Mouse (Mus musculus) G1E (cell line): ENCODE results near the gene Gosr1. TPM values are rescaled to one million over a fixed set of nuclear protein-coding genes. Genes with fewer than 3 reads are reported as not detected.
"Not testable (repeated sequence)": the region's sequence is repeated elsewhere in the genome, so short reads cannot be mapped to it uniquely, and the experiment has no call there.

Experiments
- ATAC-seq: 2 replicates; pipeline ENCODE4 v1.8.0; 2016; ENCODE audit warnings: mild to moderate bottlenecking; ENCODE audit not compliant: insufficient number of reproducible peaks, poor library complexity, low FRiP score, severe bottlenecking; ENCODE audit errors: extremely low read depth
- DNase-seq: peaks from one replicate; pipeline ENCODE4 v3.0.0; 2012; ENCODE audit warnings: low spot score
- H3K27me3 ChIP-seq: 2 replicates; pipeline ENCODE4 v1.6.1; 2012; ENCODE audit warnings: mild to moderate bottlenecking, low read length, inconsistent platforms; ENCODE audit not compliant: insufficient read depth
- H3K36me3 ChIP-seq: replicated peaks from 2 replicates; pipeline ENCODE3; 2012; ENCODE audit warnings: mild to moderate bottlenecking, inconsistent platforms
- H3K4me1 ChIP-seq: 2 replicates; pipeline ENCODE4 v1.6.1; 2012; ENCODE audit warnings: low read depth, low read length, inconsistent platforms, mixed read lengths; ENCODE audit not compliant: insufficient read depth
- H3K4me3 ChIP-seq: 2 replicates; pipeline ENCODE4 v1.5.1; 2012; ENCODE audit warnings: low read depth, mild to moderate bottlenecking, inconsistent platforms, low read length, moderate library complexity, mixed read lengths
- H3K9me3 ChIP-seq: replicated peaks from 2 replicates; pipeline ENCODE4 v1.6.1; 2012; ENCODE audit warnings: inconsistent platforms
- CTCF ChIP-seq: IDR thresholded peaks from 2 replicates; pipeline ENCODE4 v1.5.1; 2012; ENCODE audit warnings: low read depth, low read length, inconsistent platforms, mixed read lengths
- GATA1 ChIP-seq: IDR thresholded peaks from 2 replicates; pipeline ENCODE4 v1.6.1; 2012; ENCODE audit warnings: borderline replicate concordance, low read length, inconsistent platforms, mixed read lengths
- GATA2 ChIP-seq: IDR thresholded peaks from 2 replicates; pipeline ENCODE4 v1.6.1; 2012; ENCODE audit warnings: low read depth, low read length, inconsistent platforms, borderline replicate concordance
- POLR2AphosphoS5 ChIP-seq: IDR thresholded peaks from 2 replicates; pipeline ENCODE4 v1.6.1; 2012; ENCODE audit warnings: low read depth, low read length, inconsistent platforms; ENCODE audit not compliant: insufficient replicate concordance
- TAL1 ChIP-seq: conservative IDR thresholded peaks from 2 replicates; pipeline ENCODE4 v1.6.1; 2012; ENCODE audit warnings: low read depth, low read length, inconsistent platforms, mixed read lengths
- polyA plus RNA-seq: library from polyadenylated mRNA; stranded (reverse); fragments of >175 nt; gene quantifications from 2 replicates; pipeline ENCODE4 v1.2.3, GENCODE M21; 2012
- total RNA-seq, 2 experiments: library from RNA; stranded (forward) in 1 of 2; stranded (reverse) in 1 of 2; fragments of 200-1000 nt in 1 of 2; fragments of >200 nt in 1 of 2; fragmentation: Nextera tagmentation in 1 of 2; gene quantifications; 2 replicates each; pipeline ENCODE4 v1.2.3; 2014 to 2017

Gosr1 gene
- total and polyA plus RNA-seq, 3 experiments: 2.7 to 52.7 (median 39.0) TPM

DNA sequence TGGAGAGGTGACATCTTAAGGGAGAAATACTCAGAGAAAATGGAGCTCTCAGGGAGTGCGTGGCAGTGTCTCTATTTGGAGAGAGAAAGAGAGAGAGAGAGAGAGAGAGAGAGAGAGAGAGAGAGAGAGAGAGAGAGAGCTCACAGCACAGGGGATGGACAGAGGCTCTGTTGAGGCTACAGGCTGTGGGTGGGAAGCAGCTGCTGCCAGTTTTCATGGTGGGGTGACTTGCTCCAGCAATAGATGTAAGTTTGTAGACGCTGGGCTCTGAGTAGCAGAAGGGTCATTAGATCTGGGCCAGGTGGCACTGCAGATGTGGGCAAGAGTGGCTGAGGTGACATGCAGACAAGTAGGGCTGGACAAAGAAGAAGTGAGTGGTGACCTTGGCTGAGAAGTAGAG, 77.8 kb downstream of the Gosr1 start:
- Histone ChIP-seq H3K4me3 (no peak overlapping the region), H3K27me3 (peaks cover 8% of the 10 kb centered on the region; the same call in 1 of the 2 replicates), H3K9me3 (no peaks in the 10 kb centered on the region), H3K4me1 (no peaks in the 10 kb centered on the region), H3K36me3 (no peaks in the 10 kb centered on the region)
- TF ChIP-seq GATA2 (no peak), TAL1 (no peak), CTCF (no peak), POLR2AphosphoS5 (no peak), GATA1 (no peak)
- DNase-seq (no peak), ATAC-seq (no peak)

DNA sequence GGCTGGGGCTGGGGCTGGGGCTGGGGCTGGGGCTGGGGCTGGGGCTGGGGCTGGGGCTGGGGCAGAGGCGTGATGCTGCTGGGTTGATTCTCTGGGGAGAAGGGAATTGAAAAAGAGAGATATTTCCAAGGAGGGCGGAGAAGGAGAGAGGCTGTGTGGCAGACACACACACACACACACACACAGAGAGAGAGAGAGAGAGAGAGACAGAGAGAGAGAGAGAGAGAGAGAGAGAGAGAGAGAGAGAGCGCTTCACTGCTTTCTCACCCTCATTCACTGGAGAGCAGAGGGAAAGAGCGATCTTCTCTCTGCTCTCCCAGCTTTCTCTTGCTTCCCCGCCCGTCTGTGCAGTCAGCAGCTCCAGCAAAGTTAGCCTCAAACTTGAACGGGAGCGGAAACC, 83.9 kb downstream of the Gosr1 start, which contains the start of gene Trarg1:
Gene Trarg1, plus strand, starts transcription at position 301 of the 400 bp plus-strand sequence.
- H3K9me3 ChIP-seq, ATAC-seq, H3K4me3 ChIP-seq, H3K4me1 ChIP-seq, DNase-seq, H3K36me3 ChIP-seq: not testable (repeated sequence)
- peaks cover 14% of the 10 kb centered on the region for H3K27me3 ChIP-seq

Other genes starting within 250 kb of the Gosr1 start
- not detected in 2 replicates for gene Abr, start 141.3 kb downstream of the Gosr1 start, total RNA-seq (2014; fragmentation: Nextera tagmentation)
- 0.35 and 0.82 TPM in 2 replicates for gene Abr, start 141.3 kb downstream of the Gosr1 start, total RNA-seq (2017)
- not detected in 2 replicates for gene Abr, start 141.3 kb downstream of the Gosr1 start, polyA plus RNA-seq
- not detected in 2 replicates for gene Bhlha9, start 91.1 kb downstream of the Gosr1 start, total RNA-seq (2014; fragmentation: Nextera tagmentation)
- gene Bhlha9, start 91.1 kb downstream of the Gosr1 start, total RNA-seq (2017): not detected in 2 replicates
- not detected in 2 replicates for gene Bhlha9, start 91.1 kb downstream of the Gosr1 start, polyA plus RNA-seq
- not detected in 2 replicates for gene Trarg1, start 83.8 kb downstream of the Gosr1 start, total RNA-seq (2014; fragmentation: Nextera tagmentation)
- 0.12 and 0.16 TPM in 2 replicates for gene Trarg1, start 83.8 kb downstream of the Gosr1 start, total RNA-seq (2017)
- gene Trarg1, start 83.8 kb downstream of the Gosr1 start, polyA plus RNA-seq: not detected in 2 replicates
- gene Cpd, start 83.4 kb upstream of the Gosr1 start, total RNA-seq (2014; fragmentation: Nextera tagmentation): 421 and 456 TPM in 2 replicates
- 152 and 167 TPM in 2 replicates for gene Cpd, start 83.4 kb upstream of the Gosr1 start, total RNA-seq (2017)
- gene Cpd, start 83.4 kb upstream of the Gosr1 start, polyA plus RNA-seq: 49.7 and 52.1 TPM in 2 replicates
- not detected in 2 replicates for gene Tmigd1, start 138.6 kb upstream of the Gosr1 start, total RNA-seq (2014; fragmentation: Nextera tagmentation)
- 0.38 TPM in 1 of 2 replicates, not detected in the other for gene Tmigd1, start 138.6 kb upstream of the Gosr1 start, total RNA-seq (2017)
- not detected in 2 replicates for gene Tmigd1, start 138.6 kb upstream of the Gosr1 start, polyA plus RNA-seq
- gene Blmh, start 161.2 kb upstream of the Gosr1 start, total RNA-seq (2014; fragmentation: Nextera tagmentation): 150 and 173 TPM in 2 replicates
- gene Blmh, start 161.2 kb upstream of the Gosr1 start, total RNA-seq (2017): 304 and 320 TPM in 2 replicates
- 22.7 and 23.4 TPM in 2 replicates for gene Blmh, start 161.2 kb upstream of the Gosr1 start, polyA plus RNA-seq
- gene Slc6a4, start 235.0 kb upstream of the Gosr1 start, total RNA-seq (2014; fragmentation: Nextera tagmentation): not detected in 2 replicates
- gene Slc6a4, start 235.0 kb upstream of the Gosr1 start, total RNA-seq (2017): 0.12 and 0.27 TPM in 2 replicates
- gene Slc6a4, start 235.0 kb upstream of the Gosr1 start, polyA plus RNA-seq: not detected in 2 replicates